Mouse (Mus musculus) forebrain, embryonic 15.5 days (tissue): ENCODE results near the gene Sox11. TPM values are rescaled to one million over a fixed set of nuclear protein-coding genes. Genes with fewer than 3 reads are reported as not detected.
A peak's percentile ranks its signal among the peaks of the same experiment; 100 is the strongest.

Experiments used
- ATAC-seq: fragments of 200-750 bp; cut with Nextera tagmentation; replicated peaks from 2 replicates; pipeline ENCODE4 v1.8.0; 2017; ENCODE audit warnings: mild to moderate bottlenecking, moderate TSS enrichment, moderate library complexity
- H3K27ac ChIP-seq: fragments of 300-500 bp; sonication (generic); replicated peaks from 2 replicates; pipeline ENCODE4 v1.5.1; 2015; ENCODE audit warnings: mild to moderate bottlenecking, inconsistent platforms
- H3K27me3 ChIP-seq: fragments of 300-500 bp; sonication (generic); 2 replicates; pipeline ENCODE4 v1.6.1; 2015; ENCODE audit warnings: inconsistent platforms
- H3K36me3 ChIP-seq: fragments of 300-500 bp; sonication (generic); 2 replicates; pipeline ENCODE4 v1.6.1; 2015; ENCODE audit warnings: mild to moderate bottlenecking, inconsistent platforms
- H3K4me1 ChIP-seq: fragments of 300-500 bp; sonication (generic); 2 replicates; pipeline ENCODE4 v1.6.1; 2015; ENCODE audit warnings: inconsistent platforms
- H3K4me2 ChIP-seq: fragments of 300-500 bp; sonication (generic); replicated peaks from 2 replicates; pipeline ENCODE4 v1.6.1; 2015; ENCODE audit warnings: mild to moderate bottlenecking, inconsistent platforms
- H3K4me3 ChIP-seq: fragments of 300-500 bp; sonication (generic); 2 replicates; pipeline ENCODE4 v1.5.1; 2015; ENCODE audit warnings: mild to moderate bottlenecking, inconsistent platforms
- H3K9ac ChIP-seq: fragments of 300-500 bp; sonication (generic); replicated peaks from 2 replicates; pipeline ENCODE4 v1.6.1; 2015; ENCODE audit warnings: mild to moderate bottlenecking, inconsistent platforms
- H3K9me3 ChIP-seq: fragments of 300-500 bp; sonication (generic); 2 replicates; pipeline ENCODE4 v1.6.1; 2016; ENCODE audit warnings: inconsistent platforms
- WGBS: fragments of 180-500 bp; shearing (Covaris S2); methylation state at CpG from one replicate; pipeline ENCODE4 v1.1.7; 2015; ENCODE audit warnings: mixed read lengths; 5-methylcytosine and 5-hydroxymethylcytosine counted together
- polyA plus RNA-seq: library from polyadenylated mRNA; unstranded; fragments of >200 nt; fragmentation: Nextera tagmentation; extraction: Ambion mirVana; gene quantifications from 2 replicates; pipeline ENCODE4 v1.2.1, GENCODE M21; 2015

Sox11 gene
- polyA plus RNA-seq, 1 experiment from 2014 or later, result 1,056 TPM

DNA sequence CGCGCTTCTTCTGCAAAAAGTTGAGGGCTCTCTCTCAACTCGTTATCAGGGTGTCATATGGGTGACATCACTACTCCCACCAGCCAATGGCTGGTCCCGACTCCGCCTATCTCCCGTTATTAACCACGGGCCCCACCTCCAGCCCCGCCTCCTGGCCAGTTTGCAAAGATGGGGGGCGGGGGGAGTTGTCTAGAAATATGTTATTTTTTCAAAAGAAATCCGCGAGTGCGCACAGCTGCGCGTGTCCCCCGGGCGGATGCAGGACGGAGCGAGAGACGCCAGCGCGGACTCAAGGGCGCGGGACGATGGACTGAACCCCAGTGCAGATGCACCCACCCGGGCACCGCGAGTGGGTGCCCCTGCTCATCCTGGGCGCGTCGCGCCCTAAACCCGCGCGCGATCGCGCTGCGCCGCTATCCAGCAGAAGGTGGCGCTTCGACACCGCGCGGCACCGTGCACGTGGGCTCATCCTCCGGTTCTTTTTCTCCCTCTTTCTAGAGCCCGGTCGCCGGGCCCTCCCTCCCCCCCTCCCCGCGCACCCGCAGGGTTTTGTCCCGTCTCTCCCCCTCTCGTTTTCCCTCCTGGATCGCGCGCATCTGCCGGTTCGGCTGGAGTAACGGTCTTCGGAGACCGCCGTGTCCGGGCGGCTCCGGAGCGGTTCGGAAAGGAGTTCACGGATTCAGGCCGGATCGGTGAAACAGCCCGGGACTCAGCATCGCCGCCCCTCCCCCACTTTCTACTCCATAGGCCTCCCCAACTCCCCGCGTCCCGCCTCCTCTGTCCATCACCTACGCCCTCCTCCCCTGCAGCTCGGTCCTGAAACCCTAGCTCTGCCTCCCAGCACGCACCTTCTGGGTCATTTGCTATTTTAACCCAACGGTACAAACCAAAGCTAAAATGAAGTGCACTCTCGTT is 574 bp upstream of the Sox11 start:
- H3K27ac ChIP-seq, result peak overlapping the region; percentile 100
- H3K9ac ChIP-seq, result peak overlapping the region; percentile 100
- no peaks in the 10 kb centered on the region for H3K27me3 ChIP-seq
- peak overlapping the region; percentile 57 for H3K4me2 ChIP-seq
- under 1% methylated on average over 82 of the region's 83 CpGs for WGBS
- H3K4me1 ChIP-seq, result peaks cover 19% of the 10 kb centered on the region
- H3K9me3 ChIP-seq, result no peaks in the 10 kb centered on the region
- no peaks in the 10 kb centered on the region for H3K36me3 ChIP-seq
- peak overlapping the region; percentile 96 for H3K4me3 ChIP-seq
- ATAC-seq, result peak; percentile 94

GRCm38 (mm10) chr12:27341130-27341870 is 1.1 kb downstream of the Sox11 start:
- H3K9ac ChIP-seq, result peak overlapping the region; percentile 100
- ATAC-seq, result no peak
- under 1% methylated on average over 80 of the region's 80 CpGs for WGBS
- peak overlapping the region; percentile 100 for H3K27ac ChIP-seq
- no peaks in the 10 kb centered on the region for H3K27me3 ChIP-seq
- H3K9me3 ChIP-seq, result no peaks in the 10 kb centered on the region
- peak overlapping the region; percentile 96 for H3K4me3 ChIP-seq
- 0 out of 2 replicates have a peak, but pooled peaks cover 1% of the 10 kb centered on the region for H3K36me3 ChIP-seq
- peak overlapping the region; percentile 29 for H3K4me2 ChIP-seq
- peaks cover 14% of the 10 kb centered on the region for H3K4me1 ChIP-seq

GRCm38 (mm10) chr12:27340451-27341035 is 1.8 kb downstream of the Sox11 start:
- Histone ChIP-seq H3K27me3 (no peaks in the 10 kb centered on the region), H3K36me3 (0 out of 2 replicates have a peak, but pooled peaks cover 2% of the 10 kb centered on the region), H3K4me2 (peak overlapping the region; percentile 10; the same call in 1 of the 2 replicates), H3K9ac (peak overlapping the region; percentile 100), H3K9me3 (no peaks in the 10 kb centered on the region), H3K4me3 (peak overlapping the region; percentile 96), H3K4me1 (peaks cover 20% of the 10 kb centered on the region), H3K27ac (peak overlapping the region; percentile 100)
- no peak for ATAC-seq
- under 1% methylated on average over 14 of the region's 14 CpGs for WGBS

GRCm38 (mm10) chr12:27339171-27339751 is 3.1 kb downstream of the Sox11 start:
- peak overlapping the region; percentile 77 for H3K4me2 ChIP-seq
- no peaks in the 10 kb centered on the region for H3K9me3 ChIP-seq
- H3K9ac ChIP-seq, result peak overlapping the region; percentile 100
- H3K27me3 ChIP-seq, result no peaks in the 10 kb centered on the region
- ATAC-seq, result no peak
- peak overlapping the region; percentile 96 for H3K4me3 ChIP-seq
- under 1% methylated on average over 47 of the region's 47 CpGs for WGBS
- peak overlapping the region; percentile 98 for H3K27ac ChIP-seq
- H3K36me3 ChIP-seq, result peaks cover 7% of the 10 kb centered on the region; the same call in 1 of the 2 replicates
- H3K4me1 ChIP-seq, result peaks cover 25% of the 10 kb centered on the region

DNA sequence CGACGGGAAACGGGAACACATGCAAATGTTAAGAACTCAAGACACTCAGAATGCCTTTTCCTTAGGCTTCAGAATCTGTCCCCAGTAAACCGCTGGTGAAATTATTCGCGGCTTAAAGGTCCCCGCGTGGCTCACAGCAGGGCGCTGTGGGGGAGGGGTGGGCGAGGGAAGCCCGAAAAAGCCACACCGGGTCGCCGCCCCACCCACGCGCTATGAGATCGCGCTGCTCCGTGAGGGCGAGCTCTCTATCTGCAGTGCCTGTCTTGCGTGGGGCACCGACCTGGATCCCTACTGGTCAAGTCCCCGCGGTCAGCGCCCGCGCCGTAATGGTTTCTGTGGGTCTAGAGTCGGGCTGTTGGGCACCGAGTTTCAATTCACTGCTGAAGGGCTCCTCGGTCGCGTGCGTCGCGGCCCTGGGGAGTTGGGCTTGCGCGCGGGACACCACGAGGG is 3.6 kb downstream of the Sox11 start:
- peaks cover 25% of the 10 kb centered on the region for H3K4me1 ChIP-seq
- peak overlapping the region; percentile 100 for H3K9ac ChIP-seq
- no peak for ATAC-seq
- H3K4me2 ChIP-seq, result peak overlapping the region; percentile 77
- H3K4me3 ChIP-seq, result peak overlapping the region; percentile 96
- no peaks in the 10 kb centered on the region for H3K27me3 ChIP-seq
- peaks cover 10% of the 10 kb centered on the region; the same call in 1 of the 2 replicates for H3K36me3 ChIP-seq
- no peaks in the 10 kb centered on the region for H3K9me3 ChIP-seq
- peak overlapping the region; percentile 98 for H3K27ac ChIP-seq
- under 1% methylated on average over 37 of the region's 40 CpGs for WGBS

- Histone ChIP-seq H3K9ac (peak overlapping the region; percentile 100), H3K4me3 (peak overlapping the region; percentile 96), H3K4me1 (peaks cover 31% of the 10 kb centered on the region), H3K4me2 (peak overlapping the region; percentile 77), H3K27me3 (no peaks in the 10 kb centered on the region), H3K36me3 (peaks cover 14% of the 10 kb centered on the region; the same call in 1 of the 2 replicates), H3K27ac (peak overlapping the region; percentile 98), H3K9me3 (no peaks in the 10 kb centered on the region)
- WGBS, result 2% methylated on average over 12 of the region's 12 CpGs
- ATAC-seq, result no peak
Observed at GRCm38 (mm10) chr12:27338116-27338515, 4.3 kb downstream of the Sox11 start.

DNA sequence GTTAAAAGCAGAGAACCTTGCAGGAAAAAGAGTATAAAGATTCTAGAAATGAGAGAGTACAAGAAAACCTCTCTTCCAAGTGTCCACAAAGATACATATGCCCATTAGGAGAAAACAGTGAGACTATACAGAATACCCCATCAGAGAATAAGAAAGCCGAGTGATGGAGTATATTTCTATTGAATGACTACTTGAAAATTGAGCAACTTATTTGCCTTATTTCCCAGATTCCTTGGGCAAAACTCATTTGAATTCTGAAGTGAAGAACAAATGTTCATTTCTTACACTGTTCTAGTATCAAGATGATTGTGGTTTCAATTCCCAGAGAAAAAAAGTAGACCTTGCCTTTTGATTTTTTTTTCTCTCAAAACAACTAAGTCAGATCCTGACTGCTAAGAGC is 4.9 kb downstream of the Sox11 start:
- Histone ChIP-seq H3K4me3 (peak overlapping the region; percentile 96), H3K36me3 (peaks cover 14% of the 10 kb centered on the region; the same call in 1 of the 2 replicates), H3K4me2 (peak overlapping the region; percentile 77), H3K9me3 (no peaks in the 10 kb centered on the region), H3K4me1 (peaks cover 37% of the 10 kb centered on the region), H3K27me3 (no peaks in the 10 kb centered on the region), H3K27ac (peak overlapping the region; percentile 98), H3K9ac (peak overlapping the region; percentile 100)
- ATAC-seq, result no peak
- WGBS, result 11% methylated on average over 1 of the region's 1 CpGs

- H3K9ac ChIP-seq, result peak overlapping the region; percentile 100
- 12% methylated on average over 5 of the region's 5 CpGs for WGBS
- no peaks in the 10 kb centered on the region for H3K9me3 ChIP-seq
- no peaks in the 10 kb centered on the region for H3K27me3 ChIP-seq
- peak overlapping the region; percentile 96 for H3K4me3 ChIP-seq
- peaks cover 39% of the 10 kb centered on the region for H3K4me1 ChIP-seq
- H3K27ac ChIP-seq, result peak overlapping the region; percentile 98
- H3K4me2 ChIP-seq, result peak overlapping the region; percentile 77
- ATAC-seq, result no peak
- peaks cover 14% of the 10 kb centered on the region; the same call in 1 of the 2 replicates for H3K36me3 ChIP-seq
Observed at GRCm38 (mm10) chr12:27336801-27337200, 5.6 kb downstream of the Sox11 start.

GRCm38 (mm10) chr12:27336336-27336735 is 6.0 kb downstream of the Sox11 start:
- Histone ChIP-seq H3K27ac (peak overlapping the region; percentile 98), H3K27me3 (no peaks in the 10 kb centered on the region), H3K9ac (peak overlapping the region; percentile 100), H3K4me2 (peak overlapping the region; percentile 77), H3K4me3 (peak overlapping the region; percentile 96), H3K4me1 (peaks cover 39% of the 10 kb centered on the region), H3K36me3 (peaks cover 14% of the 10 kb centered on the region; the same call in 1 of the 2 replicates), H3K9me3 (no peaks in the 10 kb centered on the region)
- ATAC-seq, result no peak
- 29% methylated on average over 7 of the region's 7 CpGs for WGBS

DNA sequence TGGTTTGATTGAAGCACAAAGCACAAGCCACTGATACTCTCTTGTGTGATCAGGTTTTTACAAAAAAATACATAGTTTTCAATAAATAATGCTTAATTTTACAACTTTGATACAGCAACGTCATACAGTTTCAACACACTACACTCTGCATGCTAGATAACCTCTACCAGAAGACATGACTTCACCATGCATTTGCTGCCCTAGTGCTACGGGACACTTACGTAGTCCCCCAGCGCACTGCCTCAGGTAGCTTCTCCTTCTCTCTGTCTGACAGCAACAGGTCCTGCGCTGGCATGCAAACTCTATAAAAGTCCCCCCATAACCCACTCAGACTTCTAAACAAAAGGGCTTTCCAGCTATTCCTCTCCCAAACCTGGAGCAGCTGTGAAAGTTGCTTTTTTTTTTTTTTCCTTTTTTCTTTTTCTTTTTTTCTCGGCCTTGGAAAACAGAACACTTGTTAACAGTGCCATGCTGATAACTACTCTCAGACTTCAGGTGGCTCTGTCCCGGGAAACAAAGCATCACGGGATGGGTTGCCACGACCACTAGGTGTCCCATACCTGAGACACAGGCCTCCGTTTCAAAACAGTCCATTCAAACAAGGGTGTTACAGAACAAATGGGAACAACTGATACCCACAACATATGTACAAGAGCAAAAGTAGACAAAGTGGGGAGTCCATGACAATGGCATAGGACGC is 6.9 kb downstream of the Sox11 start:
- Histone ChIP-seq H3K9ac (peak overlapping the region; percentile 100), H3K9me3 (no peaks in the 10 kb centered on the region), H3K4me1 (peaks cover 39% of the 10 kb centered on the region), H3K4me2 (peak overlapping the region; percentile 77), H3K36me3 (peaks cover 14% of the 10 kb centered on the region; the same call in 1 of the 2 replicates), H3K27me3 (no peaks in the 10 kb centered on the region), H3K27ac (peak overlapping the region; percentile 98), H3K4me3 (peak overlapping the region; percentile 96)
- WGBS, result 33% methylated on average over 11 of the region's 11 CpGs
- peak; percentile 35 for ATAC-seq

DNA sequence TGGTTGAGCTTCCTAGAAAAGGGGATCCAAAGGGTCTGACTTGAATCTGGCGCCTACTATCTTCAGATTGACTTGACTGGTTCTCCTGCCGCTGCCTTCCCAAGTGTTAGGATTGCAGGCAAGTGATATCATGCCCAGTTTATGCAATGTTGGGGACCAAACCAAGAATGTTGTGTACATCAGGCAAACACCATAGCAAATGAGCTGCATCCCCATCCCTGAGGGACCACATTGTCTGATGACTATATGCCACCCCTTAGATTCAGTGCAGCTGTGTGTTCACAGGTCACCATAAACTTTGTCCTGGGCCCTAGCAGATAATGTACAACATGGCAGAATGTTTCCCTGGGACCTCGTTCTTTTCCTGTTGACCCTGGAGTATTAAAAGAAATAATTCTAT is 8.8 kb downstream of the Sox11 start:
- H3K9me3 ChIP-seq, result no peaks in the 10 kb centered on the region
- H3K4me3 ChIP-seq, result no peak overlapping the region
- H3K4me2 ChIP-seq, result peak overlapping the region; percentile 25; the same call in 1 of the 2 replicates
- peak overlapping the region; percentile 78 for H3K27ac ChIP-seq
- H3K9ac ChIP-seq, result no peak overlapping the region
- ATAC-seq, result peak; percentile 37
- peaks cover 14% of the 10 kb centered on the region; the same call in 1 of the 2 replicates for H3K36me3 ChIP-seq
- WGBS, result 85% methylated on average over 3 of the region's 3 CpGs
- no peaks in the 10 kb centered on the region for H3K27me3 ChIP-seq
- peaks cover 39% of the 10 kb centered on the region for H3K4me1 ChIP-seq
